8 mouse cellular contexts compared by ENCODE assay signal in genomic region chr2:13544193-13544824, GRCm38 (mm10). TPM values are rescaled to one million over a fixed set of nuclear protein-coding genes. Genes with fewer than 3 reads are reported as not detected.
A peak's percentile ranks its signal among the peaks of the same experiment; 100 is the strongest.
DNase-seq lines count a peak whose midpoint lies in the region; ATAC-seq and TF ChIP-seq lines count a peak whose summit lies in the region.

Trdmt1 (minus strand) TSS chr2:13544668.

- ATAC-seq in kidney, embryonic 14.5 days (ENCODE audit: low FRiP score, low TSS enrichment), result peak; percentile 100
- ATAC-seq in limb, embryonic 15.5 days (ENCODE audit: insufficient number of reproducible peaks, low FRiP score, low TSS enrichment, low read depth), result peak; percentile 97
- ATAC-seq in midbrain, postnatal 0 days (ENCODE audit: low FRiP score), result peak; percentile 96

- no peaks in the 10 kb centered on the region for H3K27me3 ChIP-seq in C2C12 (ENCODE audit: control insufficient read depth, insufficient read depth, insufficient read length)
- H3K27me3 ChIP-seq in heart, embryonic 10.5 days (ENCODE audit: insufficient read depth, poor library complexity, severe bottlenecking), result no peaks in the 10 kb centered on the region
- H3K27me3 ChIP-seq in kidney, embryonic 14.5 days (ENCODE audit: control insufficient read depth, insufficient read depth, low read length), result no peaks in the 10 kb centered on the region
- no peaks in the 10 kb centered on the region for H3K27me3 ChIP-seq in limb, embryonic 15.5 days
- no peaks in the 10 kb centered on the region for H3K27me3 ChIP-seq in midbrain, postnatal 0 days (ENCODE audit: insufficient read depth, low read length)

- TF ChIP-seq CTCF in C2C12 (IDR thresholded peaks at IDR 0.05; ENCODE audit: control insufficient read depth, insufficient read depth, insufficient read length), result no peak
- TF ChIP-seq CTCF in embryonic fibroblast, embryonic 13.5 days (IDR thresholded peaks at IDR 0.05; ENCODE audit: borderline replicate concordance, insufficient read depth, low read length), result no peak
- TF ChIP-seq CTCF in midbrain, postnatal 0 days (IDR thresholded peaks at IDR 0.05), result no peak

- no peaks in the 10 kb centered on the region for H3K36me3 ChIP-seq in C2C12 (ENCODE audit: control insufficient read depth, insufficient read depth)
- no peaks in the 10 kb centered on the region for H3K36me3 ChIP-seq in heart, embryonic 10.5 days
- no peaks in the 10 kb centered on the region for H3K36me3 ChIP-seq in kidney, embryonic 14.5 days (ENCODE audit: control insufficient read depth, insufficient read depth, low read length)
- H3K36me3 ChIP-seq in limb, embryonic 15.5 days, result no peaks in the 10 kb centered on the region
- no peaks in the 10 kb centered on the region for H3K36me3 ChIP-seq in midbrain, postnatal 0 days (ENCODE audit: insufficient read depth, low read length)

- H3K9me3 ChIP-seq in heart, embryonic 10.5 days, result no peaks in the 10 kb centered on the region
- H3K9me3 ChIP-seq in kidney, embryonic 14.5 days (ENCODE audit: control insufficient read depth, low read length), result no peaks in the 10 kb centered on the region
- H3K9me3 ChIP-seq in limb, embryonic 15.5 days, result no peaks in the 10 kb centered on the region
- no peaks in the 10 kb centered on the region for H3K9me3 ChIP-seq in midbrain, postnatal 0 days (ENCODE audit: low read length)

- H3K4me1 ChIP-seq in embryonic fibroblast, embryonic 13.5 days (ENCODE audit: control insufficient read depth, insufficient read depth, low read length), result no peaks in the 10 kb centered on the region
- H3K4me1 ChIP-seq in heart, embryonic 10.5 days, result peaks cover 6% of the 10 kb centered on the region
- peaks cover 5% of the 10 kb centered on the region; the same call in 1 of the 2 replicates for H3K4me1 ChIP-seq in kidney, embryonic 14.5 days (ENCODE audit: control insufficient read depth, insufficient read depth, low read length)
- H3K4me1 ChIP-seq in limb, embryonic 15.5 days, result peaks cover 5% of the 10 kb centered on the region; the same call in 1 of the 2 replicates
- no peaks in the 10 kb centered on the region for H3K4me1 ChIP-seq in midbrain, postnatal 0 days (ENCODE audit: insufficient read depth, low read length)

- peak within 1 kb of the TSS; percentile 95 for H3K27ac ChIP-seq in embryonic fibroblast, embryonic 13.5 days (ENCODE audit: insufficient read depth, low read length)
- H3K27ac ChIP-seq in heart, embryonic 10.5 days, result peak within 1 kb of the TSS; percentile 96
- peak within 1 kb of the TSS; percentile 96 for H3K27ac ChIP-seq in kidney, embryonic 14.5 days (ENCODE audit: low read depth, low read length)
- peak within 1 kb of the TSS; percentile 99 for H3K27ac ChIP-seq in limb, embryonic 15.5 days
- H3K27ac ChIP-seq in midbrain, postnatal 0 days (ENCODE audit: low read depth, low read length), result peak within 1 kb of the TSS; percentile 87

- DNase-seq in brain, adult 2 months (ENCODE audit: low read depth, low spot score), result peak; percentile 92
- peak; percentile 96 for DNase-seq in heart, embryonic 10.5 days (ENCODE audit: low spot score)
- peak; percentile 91 for DNase-seq in midbrain, postnatal 0 days (ENCODE audit: low spot score)
- peak; percentile 79 to 83 for DNase-seq in spleen, postnatal 10 days (ENCODE audit: low spot score in 2 of 2)

- peak within 1 kb of the TSS; percentile 63 for H3K9ac ChIP-seq in kidney, embryonic 14.5 days (ENCODE audit: low read depth, low read length)
- peak within 1 kb of the TSS; percentile 70 for H3K9ac ChIP-seq in limb, embryonic 15.5 days
- peak within 1 kb of the TSS; percentile 89 for H3K9ac ChIP-seq in midbrain, postnatal 0 days (replicated peaks; ENCODE audit: low read length, poor library complexity, severe bottlenecking)

- peak within 1 kb of the TSS; percentile 45 for H3K4me3 ChIP-seq in C2C12 (ENCODE audit: insufficient read depth, poor library complexity, severe bottlenecking)
- peak within 1 kb of the TSS; percentile 76 for H3K4me3 ChIP-seq in embryonic fibroblast, embryonic 13.5 days (ENCODE audit: insufficient read depth, low read length)
- peak within 1 kb of the TSS; percentile 71 for H3K4me3 ChIP-seq in heart, embryonic 10.5 days
- peak within 1 kb of the TSS; percentile 62 for H3K4me3 ChIP-seq in kidney, embryonic 14.5 days (ENCODE audit: low read length)
- peak within 1 kb of the TSS; percentile 69 for H3K4me3 ChIP-seq in limb, embryonic 15.5 days
- H3K4me3 ChIP-seq in midbrain, postnatal 0 days (ENCODE audit: low read depth, low read length), result peak within 1 kb of the TSS; percentile 73

- H3K79me3 ChIP-seq in C2C12 (ENCODE audit: low read depth), result peaks cover 5% of the 10 kb centered on the region

- peaks cover 18% of the 10 kb centered on the region for H3K79me2 ChIP-seq in C2C12 (ENCODE audit: control insufficient read depth, insufficient read depth)

- peak within 1 kb of the TSS; percentile 98 for H3ac ChIP-seq in C2C12 (ENCODE audit: control insufficient read depth, insufficient read length, low read depth)

- TF ChIP-seq POLR2A in embryonic fibroblast, embryonic 13.5 days (IDR thresholded peaks at IDR 0.05; ENCODE audit: low read depth, low read length), result peak; percentile 90

- H3K4me2 ChIP-seq in kidney, embryonic 14.5 days (replicated peaks; ENCODE audit: low read depth, low read length), result peak within 1 kb of the TSS; percentile 58
- peak within 1 kb of the TSS; percentile 55 for H3K4me2 ChIP-seq in limb, embryonic 15.5 days
- peak within 1 kb of the TSS; percentile 82 for H3K4me2 ChIP-seq in midbrain, postnatal 0 days (ENCODE audit: low read depth, low read length, poor library complexity, severe bottlenecking)

- 1% methylated on average over 39 of the region's 39 CpGs for WGBS in heart, embryonic 10.5 days
- under 1% methylated on average over 39 of the region's 39 CpGs for WGBS in kidney, embryonic 14.5 days
- under 1% methylated on average over 39 of the region's 39 CpGs for WGBS in limb, embryonic 15.5 days
- under 1% methylated on average over 31 of the region's 39 CpGs for WGBS in midbrain, postnatal 0 days

TF ChIP-seq in C2C12, 6 proteins besides CTCF, POLR2A, EP300 and RAD21:
- peak; percentile 84 for TF ChIP-seq MAX (IDR thresholded peaks at IDR 0.05)
- TF ChIP-seq FOSL1 (IDR thresholded peaks at IDR 0.05; ENCODE audit: insufficient read depth, low read length, poor library complexity, severe bottlenecking), result no peak
- no peak for TF ChIP-seq MYOD1 (IDR thresholded peaks at IDR 0.05; ENCODE audit: control insufficient read depth, insufficient read length, low read depth)
- no peak for TF ChIP-seq USF1 (IDR thresholded peaks at IDR 0.05; ENCODE audit: low read depth)
- TF ChIP-seq MYOG (IDR thresholded peaks at IDR 0.05; ENCODE audit: control insufficient read depth, extremely low read depth, insufficient read length), result no peak
- TF ChIP-seq CEBPB (IDR thresholded peaks at IDR 0.05; ENCODE audit: low read depth), result no peak
TF ChIP-seq in C2C12: peak in this region for 1.

RNA-seq across cellular contexts. Expression of gene Trdmt1, which starts in this region (rescaled TPM):
- 3.5 TPM for polyA plus RNA-seq in C2C12 (2012; fragmentation: generic; extraction: Trizol)
- polyA plus RNA-seq in embryonic fibroblast, embryonic 13.5 days (2011; ENCODE audit: insufficient read length, low read depth, missing spikeins), result 7.9 and 14.3 TPM in 2 replicates
- polyA plus RNA-seq in heart, embryonic 10.5 days (2016; fragmentation: Nextera tagmentation; extraction: Ambion mirVana), result 8.7 and 10.4 TPM in 2 replicates
- polyA plus RNA-seq in kidney, embryonic 14.5 days (2014; fragmentation: Nextera tagmentation; extraction: Ambion mirVana), result 12.8 and 16.3 TPM in 2 replicates
- 8.9 and 11.5 TPM in 2 replicates for polyA plus RNA-seq in limb, embryonic 15.5 days (2015; fragmentation: Nextera tagmentation; extraction: Ambion mirVana)
- total RNA-seq in midbrain, postnatal 0 days (2014; rRNA removed), result 6.6 and 8.1 TPM in 2 replicates
- polyA plus RNA-seq in midbrain, postnatal 0 days (2015; fragmentation: Nextera tagmentation; extraction: Ambion mirVana), result 5.8 and 7.3 TPM in 2 replicates

Comparison
In these comparisons a context has a peak if more than half of its experiments do, and no peak if none do; other contexts are left out.
1. Peak in every context shown above with its lines: DNase-seq, ATAC-seq, H3K4me3 ChIP-seq and H3K27ac ChIP-seq.